Mouse (Mus musculus) right cerebral cortex, adult 2 months (tissue): Measurements from ENCODE around the gene Minpp1.

Experiments
- DNase-seq, 2 experiments: peaks; one replicate each; pipeline ENCODE4 v3.0.0; 2021 to 2022; ENCODE audit warnings: low spot score in 2 of 2

The Minpp1 gene

GRCm38 (mm10) chr19:32489166-32489895 lies 3.8 kb downstream of the Minpp1 start:
- DNase-seq = no peak

- no peak for DNase-seq
Observed at GRCm38 (mm10) chr19:32490976-32491375, 5.4 kb downstream of the Minpp1 start.

- DNase-seq = no peak
Observed at GRCm38 (mm10) chr19:32492339-32492738, 6.8 kb downstream of the Minpp1 start.

DNA sequence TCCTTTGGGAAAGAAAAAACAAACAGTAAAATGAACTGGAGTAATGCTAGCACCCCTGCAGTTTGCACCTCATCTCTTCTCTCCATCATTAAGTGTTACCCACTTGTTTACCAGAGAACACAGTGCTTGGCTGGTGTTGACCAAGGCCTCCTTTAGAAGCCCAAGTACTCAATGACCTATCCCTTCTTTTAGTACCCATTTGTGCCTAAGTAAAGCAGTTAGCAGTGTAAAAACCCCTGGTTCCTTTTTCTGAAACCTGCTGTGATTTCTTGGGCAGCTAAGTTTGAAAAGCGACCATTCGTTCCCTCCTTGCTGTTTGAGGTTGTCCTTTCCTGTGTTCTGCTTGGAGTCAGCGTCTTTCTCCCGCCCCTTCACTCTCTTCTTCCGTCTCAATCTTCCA lies 7.4 kb downstream of the Minpp1 start:
- DNase-seq = no peak

GRCm38 (mm10) chr19:32493471-32493870 lies 7.9 kb downstream of the Minpp1 start:
- peak in 1 of 2 experiments; percentile 39 for DNase-seq

DNA sequence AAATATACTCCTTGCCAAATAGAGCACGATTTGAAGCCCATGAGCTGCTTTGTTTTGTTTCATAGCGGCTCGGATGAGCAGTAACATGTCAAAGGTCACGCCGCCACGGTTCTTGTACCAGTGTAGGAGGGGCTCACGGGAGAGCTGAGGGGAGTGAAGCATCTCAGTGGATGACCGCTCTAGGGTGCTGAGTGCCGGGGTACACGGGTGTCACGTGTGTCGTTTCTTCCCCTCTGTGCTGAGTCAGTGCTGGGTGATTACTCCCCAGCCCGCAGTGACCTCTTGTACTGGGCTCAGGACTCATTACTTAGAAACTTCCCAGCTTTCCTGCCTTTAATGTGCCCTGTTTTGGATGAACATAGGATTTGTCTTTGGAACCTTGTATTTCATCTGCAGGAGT lies 9.0 kb downstream of the Minpp1 start:
- no peak for DNase-seq

- DNase-seq = no peak
Observed at GRCm38 (mm10) chr19:32495034-32495433, 9.5 kb downstream of the Minpp1 start.

DNA sequence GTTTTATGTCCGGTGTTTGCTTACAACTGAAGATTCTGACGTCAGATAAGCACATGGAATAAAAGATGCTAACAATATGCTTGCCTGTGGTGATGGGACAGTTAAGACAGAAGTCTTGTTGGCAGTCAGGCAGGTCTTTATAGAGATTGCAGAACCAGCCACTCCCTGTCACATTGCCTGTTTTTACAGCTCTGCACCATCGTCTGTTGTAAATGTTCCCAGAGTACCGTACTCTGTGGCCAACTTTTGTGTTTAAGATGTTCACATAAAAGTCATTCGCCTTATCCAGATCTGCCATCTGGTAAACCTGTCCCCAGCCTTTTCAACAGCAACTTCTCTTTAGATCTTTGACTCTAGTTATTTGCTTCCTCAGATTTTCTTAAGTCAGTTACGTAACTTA lies 11.8 kb downstream of the Minpp1 start:
- no peak for DNase-seq

DNA sequence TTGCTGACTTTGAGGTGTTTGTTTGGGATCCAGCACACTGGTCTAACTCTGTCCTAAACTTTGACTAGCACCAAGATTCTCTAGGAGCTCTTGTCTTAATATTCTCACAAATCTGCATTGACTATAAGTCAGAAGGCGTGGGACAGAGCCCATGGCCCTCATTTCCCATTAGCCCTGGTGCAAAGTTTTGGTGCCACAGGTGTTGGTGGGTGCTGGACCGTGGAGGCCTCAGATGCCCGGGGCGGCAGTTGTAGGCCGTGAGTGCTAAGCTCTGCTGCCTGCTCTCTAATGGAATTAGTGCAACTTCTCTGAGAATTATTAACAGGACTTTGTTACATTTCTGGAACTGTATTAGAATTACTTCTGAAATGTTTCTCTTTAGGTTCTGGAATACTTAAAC lies 12.4 kb downstream of the Minpp1 start:
- no peak for DNase-seq

DNA sequence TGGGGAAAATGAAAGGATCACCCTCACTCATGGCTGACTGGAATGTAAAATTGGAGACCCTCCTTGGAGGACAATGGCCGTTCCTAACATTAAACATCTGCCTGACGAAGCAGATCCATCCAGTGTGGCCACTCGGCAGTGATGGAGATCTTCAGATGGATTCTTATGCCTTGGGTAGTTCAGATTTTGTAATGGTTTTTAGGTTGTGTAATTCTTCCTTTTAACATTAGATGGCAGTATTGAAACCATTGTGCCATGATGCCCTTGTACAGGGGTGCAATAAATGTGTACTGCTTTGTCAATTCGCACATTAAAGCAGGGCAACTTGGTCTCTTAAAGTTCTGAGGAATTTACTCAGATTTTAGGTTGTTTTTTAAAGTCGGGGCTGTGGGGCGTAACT lies 15.8 kb downstream of the Minpp1 start:
- no peak for DNase-seq

DNA sequence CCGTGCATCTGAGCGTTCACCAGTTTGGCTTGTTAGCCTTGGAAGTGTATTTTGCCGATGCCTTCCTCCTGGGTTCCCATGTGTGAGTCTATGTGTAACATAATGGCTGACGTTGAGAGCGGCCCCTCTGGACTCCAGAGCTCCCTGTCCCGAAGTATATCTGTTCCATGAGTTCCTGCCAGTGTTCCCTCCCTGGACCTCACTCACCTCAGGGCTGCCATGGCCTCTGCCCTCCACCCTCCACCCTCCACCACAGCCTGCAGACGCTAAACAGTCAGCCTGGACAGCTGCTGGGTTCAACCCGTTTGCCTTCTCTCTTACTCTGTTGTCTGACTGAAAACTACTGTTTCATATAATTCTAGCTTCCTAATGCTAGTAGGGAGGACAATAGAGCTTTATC lies 20.5 kb downstream of the Minpp1 start:
- no peak for DNase-seq

DNA sequence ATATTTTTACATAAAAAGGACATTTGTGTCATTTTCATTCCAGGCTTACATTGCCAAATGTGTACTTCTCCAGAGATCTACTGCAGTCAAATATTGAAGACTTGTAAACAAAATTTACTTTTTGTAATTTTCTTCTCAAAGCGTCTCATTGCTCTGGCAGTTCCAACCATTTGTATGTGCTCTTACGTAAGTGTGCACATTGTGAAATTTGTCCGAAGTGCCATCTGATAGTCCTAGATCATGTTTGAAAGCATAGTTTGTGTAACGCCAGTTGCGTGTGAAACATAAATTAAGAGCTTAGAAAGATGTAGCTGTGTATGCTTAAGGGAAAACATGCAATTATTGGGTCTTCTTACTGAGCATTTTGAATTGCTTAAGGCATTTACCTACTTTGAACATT lies 20.9 kb downstream of the Minpp1 start:
- DNase-seq = no peak

DNA sequence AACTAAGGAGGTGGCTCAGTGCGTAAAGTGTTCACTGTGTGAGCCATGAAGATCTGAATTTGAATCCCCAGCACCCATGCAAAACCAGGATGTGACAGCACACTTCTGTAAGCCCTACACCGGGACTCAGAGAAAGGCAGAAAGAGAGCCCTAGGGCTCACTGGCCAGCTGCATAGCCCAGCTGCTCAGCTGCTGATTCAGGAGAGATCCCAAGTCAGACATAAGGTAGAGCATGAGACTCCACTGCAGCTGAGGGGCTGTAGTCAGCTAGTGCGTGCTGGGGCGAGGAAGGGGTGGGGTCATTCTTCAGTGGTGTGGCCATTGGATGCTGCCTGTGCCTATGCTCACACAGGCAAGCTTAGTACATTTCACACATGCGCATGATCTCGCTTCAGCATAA lies 21.5 kb downstream of the Minpp1 start:
- DNase-seq = no peak

DNA sequence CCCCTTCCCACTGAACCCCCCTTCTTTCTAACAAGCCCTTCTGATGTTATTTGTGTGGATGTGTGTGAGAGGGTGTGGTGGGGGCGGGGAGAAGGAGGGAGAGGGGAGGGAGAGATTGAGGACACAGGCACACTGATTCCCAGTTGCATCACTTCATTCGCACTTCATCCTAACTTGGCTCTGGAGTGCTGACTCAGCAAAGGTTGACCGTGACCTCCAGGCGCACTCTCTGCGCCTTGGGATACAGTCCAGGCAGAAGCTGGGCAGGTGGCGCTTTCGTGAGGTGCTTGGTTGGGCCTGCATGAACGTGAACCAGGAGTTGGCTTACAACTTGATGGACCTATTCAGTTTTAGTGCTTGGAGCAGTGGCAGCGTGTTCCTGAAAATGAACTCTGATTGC lies 22.0 kb downstream of the Minpp1 start:
- no peak for DNase-seq

GRCm38 (mm10) chr19:32510267-32510666 lies 24.7 kb downstream of the Minpp1 start:
- DNase-seq = no peak

GRCm38 (mm10) chr19:32510962-32511361 lies 25.4 kb downstream of the Minpp1 start:
- no peak for DNase-seq

GRCm38 (mm10) chr19:32512518-32512917 lies 26.9 kb downstream of the Minpp1 start:
- no peak for DNase-seq

DNA sequence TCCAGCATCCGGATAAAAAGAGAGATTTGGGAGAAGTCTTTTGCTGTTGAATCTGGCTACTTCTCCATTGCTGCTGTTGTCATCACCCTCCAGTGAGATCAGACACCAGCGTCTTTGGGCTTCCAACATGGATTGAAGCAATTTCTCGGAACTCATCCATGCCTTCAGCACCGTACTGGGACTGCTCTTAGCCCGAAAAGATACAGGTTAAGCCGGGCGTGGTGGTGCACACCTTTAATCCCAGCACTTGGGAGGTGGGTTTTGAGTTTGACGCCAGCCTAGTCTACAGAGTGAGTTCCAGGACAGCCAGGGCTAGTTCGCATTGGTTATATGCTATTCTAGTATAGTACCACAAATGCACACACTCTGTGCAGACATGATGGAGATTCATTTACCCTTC lies 31.0 kb downstream of the Minpp1 start:
- DNase-seq = no peak

DNA sequence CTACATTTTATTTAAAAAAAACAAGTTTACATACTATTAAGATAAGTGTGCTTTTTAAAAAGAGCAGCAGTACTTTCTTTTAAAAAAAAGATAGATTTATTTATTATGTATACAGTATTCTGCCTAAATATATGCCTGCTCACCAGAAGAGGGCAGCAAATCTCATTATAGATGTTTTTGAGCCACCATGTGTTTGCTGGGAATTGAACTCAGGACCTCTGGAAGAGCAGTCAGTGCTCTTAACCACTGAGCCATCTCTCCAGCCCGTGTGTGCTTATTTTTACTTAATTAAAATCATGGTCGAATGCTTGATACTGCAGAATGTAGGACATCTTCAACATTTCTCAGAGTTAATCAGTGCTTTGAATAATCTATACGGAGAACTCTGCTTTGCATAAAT lies 35.9 kb downstream of the Minpp1 start:
- no peak for DNase-seq

DNA sequence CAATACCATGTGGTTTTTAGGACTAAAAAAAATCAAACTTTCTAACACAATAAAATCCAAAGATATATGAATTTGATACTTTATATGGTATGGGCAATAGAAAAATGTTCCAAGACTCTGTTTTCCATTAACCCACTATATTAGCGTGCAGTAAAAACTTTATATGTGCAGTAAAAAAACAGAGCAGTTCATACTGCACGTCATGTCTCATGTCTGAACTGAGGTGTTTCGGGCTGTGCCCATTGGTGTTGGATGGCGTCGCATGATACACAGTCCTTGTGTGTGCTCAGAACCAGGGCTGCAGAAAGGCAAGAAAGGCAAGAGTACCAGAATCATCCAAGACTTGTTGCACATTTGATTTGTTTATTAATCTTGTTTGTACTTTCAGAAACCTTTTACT lies 36.7 kb downstream of the Minpp1 start:
- DNase-seq = no peak

DNA sequence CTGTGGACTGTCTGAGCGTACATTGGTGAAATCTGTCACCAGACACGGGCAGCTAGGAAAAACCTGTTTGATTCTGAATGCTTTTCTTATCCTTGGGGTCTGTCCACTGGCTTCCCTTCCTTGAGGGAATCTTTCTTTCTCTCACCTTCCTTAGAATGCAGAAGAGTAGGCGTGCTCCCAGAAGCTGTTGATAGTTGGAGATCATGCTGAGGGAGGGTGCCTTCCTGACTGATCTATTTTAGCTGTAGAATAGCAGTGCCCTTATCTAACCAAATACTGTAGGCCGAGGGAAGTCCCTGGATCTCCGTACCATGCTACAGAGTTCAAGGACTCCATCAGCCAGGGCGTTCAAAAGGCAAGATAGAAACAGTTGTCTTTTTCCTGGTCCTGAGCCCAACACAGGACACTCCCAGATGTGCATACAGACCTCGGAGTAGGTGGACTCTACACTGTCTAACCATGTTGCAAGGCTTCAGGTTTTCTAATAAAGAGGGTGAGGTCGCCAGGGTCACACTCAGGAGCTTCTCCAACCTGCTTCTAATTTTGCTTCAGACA lies 37.3 kb downstream of the Minpp1 start:
- DNase-seq = no peak

- DNase-seq = no peak
Observed at GRCm38 (mm10) chr19:32523769-32524515, 38.4 kb downstream of the Minpp1 start.

- no peak for DNase-seq
Observed at GRCm38 (mm10) chr19:32524516-32524860, 38.9 kb downstream of the Minpp1 start.
